Mouse (Mus musculus) cortical plate, adult 2 months (tissue): ENCODE measurements around the gene Gm34653.

Source experiments
- CTCF ChIP-seq: fragments of 200-500 bp; IDR thresholded peaks from 2 replicates; pipeline ENCODE4 v1.5.1; 2011; ENCODE audit warnings: mild to moderate bottlenecking, control low read depth, low read length; ENCODE audit not compliant: insufficient read depth; ENCODE audit errors: extremely low read depth
- POLR2A ChIP-seq: fragments of 200-500 bp; IDR thresholded peaks from 2 replicates; pipeline ENCODE4 v1.6.1; 2011; ENCODE audit warnings: mild to moderate bottlenecking, low read length, control low read depth; ENCODE audit not compliant: insufficient read depth; ENCODE audit errors: extremely low read depth

DNA sequence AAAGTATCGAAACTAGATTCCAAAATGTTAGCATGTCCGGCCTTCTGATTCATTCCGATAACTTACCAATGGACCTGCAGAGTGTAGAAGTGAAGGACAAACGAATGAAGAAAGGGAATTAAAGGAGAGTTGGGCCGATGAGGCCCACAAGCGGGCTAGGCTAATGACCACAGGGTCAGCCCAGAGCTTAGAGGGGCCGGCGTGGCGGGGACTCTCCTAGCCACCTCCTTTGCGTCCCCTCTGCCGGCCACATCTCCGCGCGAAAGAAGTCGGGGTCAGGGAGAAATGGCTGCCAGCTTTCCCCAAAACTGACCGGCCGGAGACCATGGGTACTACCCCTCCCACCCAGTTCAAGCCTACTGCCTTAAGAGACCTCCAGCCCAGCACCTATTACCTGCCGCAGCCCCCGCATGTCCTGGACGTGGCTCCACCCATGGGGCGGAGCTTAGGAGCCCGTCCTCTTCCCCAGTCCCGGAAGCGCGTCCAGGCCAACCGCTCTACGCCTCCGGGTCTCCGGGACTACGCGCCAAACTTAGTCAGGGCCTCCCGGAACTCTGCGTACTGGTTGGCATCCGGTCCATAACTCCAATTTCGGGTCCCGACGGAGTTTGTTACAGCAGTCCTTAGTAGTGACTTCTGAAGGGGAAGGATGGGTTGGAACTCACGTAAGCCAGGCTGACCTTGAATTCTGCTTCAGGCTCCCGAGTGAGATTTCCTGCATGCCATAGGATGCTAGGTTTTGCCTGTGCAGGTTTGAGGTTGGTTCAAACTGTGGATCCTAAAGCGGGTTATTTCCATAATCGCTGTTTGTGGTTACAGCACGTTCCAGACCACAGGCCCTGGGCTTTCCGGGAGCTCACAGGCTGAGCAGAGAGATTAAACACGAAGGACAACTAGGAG, 33.2 kb upstream of the Gm34653 start, which contains the start of gene Rabepk:
- peak; percentile 67 for TF ChIP-seq POLR2A
- no peak for TF ChIP-seq CTCF
